In genomic region chr5:134232568-134232967, GRCm38 (mm10) we compare ENCODE assay signal across 9 mouse cellular contexts. TPM values are rescaled to one million over a fixed set of nuclear protein-coding genes. Genes with fewer than 3 reads are reported as not detected.
DNase-seq lines count a peak whose midpoint lies in the region; ATAC-seq and TF ChIP-seq lines count a peak whose summit lies in the region.
"Had no signal": no experiment of that assay in that cellular context is flagged by ENCODE, and none has a peak within 500 bp of the region (broad histone marks: within the 10 kb centered on the region; RNA-seq: fewer than 3 reads in every experiment).

No protein-coding gene starts in this region.

- 0 out of 2 replicates have a peak, but pooled peaks cover 3% of the 10 kb centered on the region for H3K4me1 ChIP-seq in intestine, postnatal 0 days (replicated peaks; ENCODE audit: control insufficient read depth, insufficient read depth, low read length)
- H3K4me1 ChIP-seq in hindbrain, embryonic 13.5 days (replicated peaks): peaks cover 24% of the 10 kb centered on the region
- 0 out of 2 replicates have a peak, but pooled peaks cover under 1% of the 10 kb centered on the region for H3K4me1 ChIP-seq in midbrain, embryonic 11.5 days (ENCODE audit: control insufficient read depth, insufficient read depth, low read length)

- peaks cover 13% of the 10 kb centered on the region for H3K36me3 ChIP-seq in intestine, postnatal 0 days (ENCODE audit: control insufficient read depth, insufficient read depth)
- H3K36me3 ChIP-seq in hindbrain, embryonic 13.5 days: peaks cover 22% of the 10 kb centered on the region
- H3K36me3 ChIP-seq in midbrain, embryonic 11.5 days (ENCODE audit: control insufficient read depth, insufficient read depth, low read length): peaks cover 11% of the 10 kb centered on the region

- WGBS in intestine, postnatal 0 days: 13% methylated on average over 7 of the region's 7 CpGs
- WGBS in hindbrain, embryonic 13.5 days: 45% methylated on average over 7 of the region's 7 CpGs
- WGBS in midbrain, embryonic 11.5 days: 70% methylated on average over 7 of the region's 7 CpGs

- H3K9ac ChIP-seq in intestine, postnatal 0 days (ENCODE audit: low read depth, low read length): no peak overlapping the region
- no peak overlapping the region for H3K9ac ChIP-seq in hindbrain, embryonic 13.5 days
- H3K9ac ChIP-seq in midbrain, embryonic 11.5 days (ENCODE audit: low read length): no peak overlapping the region
- H3K9ac ChIP-seq: neural tube, embryonic 12.5 days had no signal

- peak; percentile 33 for ATAC-seq in intestine, postnatal 0 days
- no peak for ATAC-seq in hindbrain, embryonic 13.5 days (ENCODE audit: low FRiP score)
- ATAC-seq in midbrain, embryonic 11.5 days (ENCODE audit: low FRiP score): no peak

- H3K27ac ChIP-seq in intestine, postnatal 0 days (ENCODE audit: low read depth, low read length): peak overlapping the region; percentile 17; the same call in 1 of the 2 replicates
- H3K27ac ChIP-seq in hindbrain, embryonic 13.5 days: no peak overlapping the region
- H3K27ac ChIP-seq in midbrain, embryonic 11.5 days (ENCODE audit: low read depth, low read length): no peak overlapping the region
- H3K27ac ChIP-seq: neural tube, embryonic 12.5 days had no signal

- H3K9me3 ChIP-seq in intestine, postnatal 0 days (ENCODE audit: control insufficient read depth): no peaks in the 10 kb centered on the region
- no peaks in the 10 kb centered on the region for H3K9me3 ChIP-seq in hindbrain, embryonic 13.5 days
- no peaks in the 10 kb centered on the region for H3K9me3 ChIP-seq in midbrain, embryonic 11.5 days (ENCODE audit: control insufficient read depth, low read length)
- H3K9me3 ChIP-seq: neural tube, embryonic 12.5 days had no signal

- DNase-seq in B cell, adult 2 months: peak; percentile 54 to 62
- peak; percentile 42 for DNase-seq in ZHBTc4 (ENCODE audit: low read depth, low spot score)
- DNase-seq in lung, adult 18-20 months: peak; percentile 82 to 86
- peak; percentile 60 to 82 for DNase-seq in spleen, postnatal 4 days (ENCODE audit: low spot score in 2 of 2)
- DNase-seq in layer of hippocampus, adult 18-20 months (ENCODE audit: low spot score in 2 of 2): no peak
- DNase-seq in midbrain, embryonic 11.5 days (ENCODE audit: low spot score, missing footprints): no peak

- no peaks in the 10 kb centered on the region for H3K27me3 ChIP-seq in intestine, postnatal 0 days (replicated peaks; ENCODE audit: control insufficient read depth, insufficient read depth, low read length)
- H3K27me3 ChIP-seq in hindbrain, embryonic 13.5 days: no peaks in the 10 kb centered on the region
- no peaks in the 10 kb centered on the region for H3K27me3 ChIP-seq in midbrain, embryonic 11.5 days (ENCODE audit: control insufficient read depth, insufficient read depth, low read length)
- H3K27me3 ChIP-seq: neural tube, embryonic 12.5 days had no signal

- H3K4me3 ChIP-seq in intestine, postnatal 0 days (ENCODE audit: low read depth, low read length): no peak overlapping the region
- no peak overlapping the region for H3K4me3 ChIP-seq in hindbrain, embryonic 13.5 days
- H3K4me3 ChIP-seq in midbrain, embryonic 11.5 days (ENCODE audit: low read depth, low read length): no peak overlapping the region
- H3K4me3 ChIP-seq: neural tube, embryonic 12.5 days had no signal

- peak overlapping the region; percentile 35 for H3K4me2 ChIP-seq in intestine, postnatal 0 days (replicated peaks; ENCODE audit: low read depth)
- H3K4me2 ChIP-seq in hindbrain, embryonic 13.5 days: no peak overlapping the region
- no peak overlapping the region for H3K4me2 ChIP-seq in midbrain, embryonic 11.5 days
- H3K4me2 ChIP-seq: neural tube, embryonic 12.5 days had no signal

- TF ChIP-seq CTCF in intestine, postnatal 0 days (IDR thresholded peaks at IDR 0.05; ENCODE audit: low read depth): no peak

RNA-seq across cellular contexts. Expression of gene Ncf1, which starts 3.1 kb away (rescaled TPM):
- polyA plus RNA-seq in intestine, postnatal 0 days (2015; fragmentation: Nextera tagmentation; extraction: Ambion mirVana): 2.1 TPM in 2 replicates
- 2.3 and 3.5 TPM in 2 replicates for polyA plus RNA-seq in hindbrain, embryonic 13.5 days (2015; fragmentation: Nextera tagmentation; extraction: Ambion mirVana)
- total RNA-seq in layer of hippocampus, adult 18-20 months (2021): 1 to 10 TPM; 8.6 to 9.2 TPM
- polyA plus RNA-seq in midbrain, embryonic 11.5 days (2014; fragmentation: Nextera tagmentation; extraction: Ambion mirVana): 2.0 and 3.1 TPM in 2 replicates

RNA-seq across cellular contexts. Expression of gene Gtf2ird2, which starts 48.7 kb away (rescaled TPM):
- polyA plus RNA-seq in intestine, postnatal 0 days (2015; fragmentation: Nextera tagmentation; extraction: Ambion mirVana): 2.9 and 3.6 TPM in 2 replicates
- 12.8 and 14.1 TPM in 2 replicates for polyA plus RNA-seq in hindbrain, embryonic 13.5 days (2015; fragmentation: Nextera tagmentation; extraction: Ambion mirVana)
- total RNA-seq in layer of hippocampus, adult 18-20 months (2021): 10 to 100 TPM; 15.7 to 16.8 TPM
- 6.6 and 7.4 TPM in 2 replicates for polyA plus RNA-seq in midbrain, embryonic 11.5 days (2014; fragmentation: Nextera tagmentation; extraction: Ambion mirVana)

RNA-seq across cellular contexts. Expression of gene Rcc1l, which starts 56.0 kb away (rescaled TPM):
- polyA plus RNA-seq in intestine, postnatal 0 days (2015; fragmentation: Nextera tagmentation; extraction: Ambion mirVana): 14.7 and 16.1 TPM in 2 replicates
- polyA plus RNA-seq in hindbrain, embryonic 13.5 days (2015; fragmentation: Nextera tagmentation; extraction: Ambion mirVana): 19.9 and 20.4 TPM in 2 replicates
- 10 to 100 TPM; 13.7 to 14.4 TPM for total RNA-seq in layer of hippocampus, adult 18-20 months (2021)
- 24.5 and 27.5 TPM in 2 replicates for polyA plus RNA-seq in midbrain, embryonic 11.5 days (2014; fragmentation: Nextera tagmentation; extraction: Ambion mirVana)

Comparison
In these comparisons a context has a peak if more than half of its experiments do, and no peak if none do; other contexts are left out.
1. DNase-seq: peak in B cell, adult 2 months (2 of 2), ZHBTc4 (single experiment), lung, adult 18-20 months (2 of 2) and spleen, postnatal 4 days (2 of 2); none in layer of hippocampus, adult 18-20 months (0 of 2) and midbrain, embryonic 11.5 days (single experiment).